ENCODE assay signal across 41 mouse cellular contexts in the genomic region with DNA sequence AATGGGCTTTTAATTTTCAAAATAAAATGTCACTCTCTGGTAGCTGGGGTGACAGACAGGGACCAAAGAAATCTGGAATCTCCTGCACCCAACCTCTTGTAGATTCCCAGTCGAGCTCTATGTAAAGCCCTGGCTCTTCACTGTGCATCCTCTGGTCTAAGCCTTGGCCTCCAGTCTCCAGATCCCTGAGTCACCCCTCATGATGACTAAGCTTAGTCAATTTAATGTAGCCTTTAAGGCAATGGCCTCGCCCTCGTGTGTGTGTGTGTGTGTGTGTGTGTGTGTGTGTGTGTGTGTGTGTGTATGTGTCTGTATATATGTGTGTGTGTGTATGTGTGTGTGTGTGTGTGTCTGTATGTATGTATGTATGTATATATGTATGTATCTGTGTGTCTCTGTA. TPM values are rescaled to one million over a fixed set of nuclear protein-coding genes. Genes with fewer than 3 reads are reported as not detected.
"Had no signal": no experiment of that assay in that cellular context is flagged by ENCODE, and none has a peak within 500 bp of the region (broad histone marks: within the 10 kb centered on the region; RNA-seq: fewer than 3 reads in every experiment).

No protein-coding gene starts in this region.

- ATAC-seq: hindbrain, postnatal 0 days; intestine, embryonic 16.5 days; liver, postnatal 0 days had no signal

- H3K4me2 ChIP-seq: heart, embryonic 11.5 days; heart, embryonic 13.5 days; heart, embryonic 15.5 days; hindbrain, embryonic 13.5 days; hindbrain, embryonic 15.5 days; kidney, embryonic 15.5 days; limb, embryonic 12.5 days; liver, embryonic 11.5 days; liver, embryonic 13.5 days; liver, embryonic 15.5 days had no signal

- H3K27ac ChIP-seq: heart, adult 2 months; heart, embryonic 13.5 days; heart, embryonic 15.5 days; hindbrain, embryonic 13.5 days; hindbrain, embryonic 15.5 days; hindbrain, postnatal 0 days; kidney, embryonic 15.5 days; kidney, postnatal 0 days; limb, embryonic 10.5 days; limb, embryonic 12.5 days; liver, embryonic 13.5 days; liver, embryonic 15.5 days had no signal

- H3K36me3 ChIP-seq: heart, embryonic 13.5 days; heart, embryonic 15.5 days; hindbrain, embryonic 13.5 days; hindbrain, embryonic 15.5 days; kidney, embryonic 15.5 days; limb, embryonic 10.5 days; limb, embryonic 12.5 days; liver, embryonic 13.5 days; liver, embryonic 15.5 days had no signal

- H3K4me1 ChIP-seq: liver, embryonic 15.5 days had no signal

- H3K4me3 ChIP-seq: heart, adult 2 months; heart, embryonic 13.5 days; heart, embryonic 15.5 days; hindbrain, embryonic 13.5 days; hindbrain, embryonic 15.5 days; kidney, embryonic 15.5 days; limb, embryonic 10.5 days; limb, embryonic 12.5 days; liver, embryonic 13.5 days; liver, embryonic 15.5 days had no signal

- H3K9ac ChIP-seq: heart, embryonic 13.5 days; heart, embryonic 15.5 days; hindbrain, embryonic 13.5 days; hindbrain, embryonic 15.5 days; kidney, embryonic 15.5 days; limb, embryonic 12.5 days; liver, embryonic 13.5 days; liver, embryonic 15.5 days; liver, postnatal 0 days had no signal

- DNase-seq: gastrocnemius, postnatal 14 days; gastrocnemius, postnatal 36 days; heart, adult 11 months; heart, adult 2 months; heart, postnatal 14 days; heart, postnatal 36 days; kidney, adult 11 months; kidney, adult 2 months; kidney, adult 9 months; kidney, postnatal 14 days; kidney, postnatal 36 days; layer of hippocampus, adult 9-11 months; layer of hippocampus, postnatal 36 days; liver; liver, embryonic 13.5 days; liver, postnatal 0 days had no signal

- H3K9me3 ChIP-seq: heart, embryonic 13.5 days; heart, embryonic 15.5 days; hindbrain, embryonic 13.5 days; hindbrain, embryonic 15.5 days; kidney, embryonic 15.5 days; limb, embryonic 10.5 days; limb, embryonic 12.5 days; liver, embryonic 13.5 days; liver, embryonic 15.5 days had no signal

RNA-seq across cellular contexts. Expression of a gene that starts 3.1 kb away (rescaled TPM):
- total RNA-seq: gastrocnemius, postnatal 14 days; gastrocnemius, postnatal 36 days; heart, adult 2 months; heart, postnatal 14 days; heart, postnatal 36 days; hematopoietic stem cell, adult 5-6 weeks had no signal
- polyA plus RNA-seq: heart, embryonic 11.5 days; liver, embryonic 13.5 days; liver, embryonic 15.5 days had no signal

RNA-seq across cellular contexts. Expression of a gene that starts 23.7 kb away (rescaled TPM):
- total RNA-seq: gastrocnemius, postnatal 14 days; gastrocnemius, postnatal 36 days; heart, adult 2 months; heart, postnatal 14 days; heart, postnatal 36 days; hematopoietic stem cell, adult 5-6 weeks had no signal
- polyA plus RNA-seq: heart, adult 2 months; heart, embryonic 11.5 days; heart, postnatal 0 days; intestine, embryonic 14.5 days; intestine, embryonic 16.5 days; kidney, adult 2 months; large intestine, adult 2 months; limb, embryonic 10.5 days; limb, embryonic 12.5 days; liver, embryonic 11.5 days; liver, embryonic 13.5 days; liver, embryonic 15.5 days; liver, postnatal 0 days had no signal

RNA-seq across cellular contexts. Expression of a gene that starts 31.0 kb away (rescaled TPM):
- total RNA-seq: heart, adult 2 months; heart, postnatal 14 days; heart, postnatal 36 days; hematopoietic stem cell, adult 5-6 weeks; hindbrain, postnatal 0 days; layer of hippocampus, adult 18-20 months; layer of hippocampus, adult 8-10 months; layer of hippocampus, postnatal 14 days; layer of hippocampus, postnatal 36 days; left cerebral cortex, adult 18-20 months; left cerebral cortex, adult 8-10 months; left cerebral cortex, postnatal 10 days; left cerebral cortex, postnatal 25 days had no signal
- polyA plus RNA-seq: heart, adult 2 months; heart, embryonic 11.5 days; heart, embryonic 13.5 days; heart, embryonic 15.5 days; heart, postnatal 0 days; hindbrain, embryonic 11.5 days; hindbrain, embryonic 15.5 days; hindbrain, postnatal 0 days; intestine, embryonic 14.5 days; intestine, embryonic 16.5 days; kidney, adult 2 months; large intestine, adult 2 months; liver, embryonic 11.5 days; liver, postnatal 0 days had no signal

RNA-seq across cellular contexts. Expression of a gene that starts 34.6 kb away (rescaled TPM):
- total RNA-seq: gastrocnemius, postnatal 14 days; gastrocnemius, postnatal 36 days; heart, adult 2 months; heart, postnatal 14 days; heart, postnatal 36 days; hematopoietic stem cell, adult 5-6 weeks; hindbrain, postnatal 0 days; layer of hippocampus, adult 18-20 months; layer of hippocampus, adult 8-10 months; layer of hippocampus, postnatal 14 days; layer of hippocampus, postnatal 36 days; left cerebral cortex, adult 18-20 months; left cerebral cortex, adult 8-10 months; left cerebral cortex, postnatal 10 days; left cerebral cortex, postnatal 25 days had no signal
- polyA plus RNA-seq: heart, embryonic 11.5 days; heart, embryonic 13.5 days; heart, embryonic 15.5 days; heart, postnatal 0 days; hindbrain, embryonic 11.5 days; hindbrain, embryonic 13.5 days; hindbrain, embryonic 15.5 days; hindbrain, postnatal 0 days; intestine, embryonic 14.5 days; kidney, adult 2 months; kidney, embryonic 15.5 days; kidney, postnatal 0 days; limb, embryonic 10.5 days; limb, embryonic 12.5 days; liver, embryonic 11.5 days; liver, embryonic 13.5 days; liver, embryonic 15.5 days; liver, postnatal 0 days had no signal

RNA-seq across cellular contexts. Expression of a gene that starts 45.1 kb away (rescaled TPM):
- total RNA-seq: heart, adult 2 months; heart, postnatal 14 days; heart, postnatal 36 days; hematopoietic stem cell, adult 5-6 weeks; hindbrain, postnatal 0 days; layer of hippocampus, adult 18-20 months; layer of hippocampus, adult 8-10 months; layer of hippocampus, postnatal 14 days; layer of hippocampus, postnatal 36 days; left cerebral cortex, adult 18-20 months; left cerebral cortex, adult 8-10 months; left cerebral cortex, postnatal 10 days; left cerebral cortex, postnatal 25 days had no signal
- polyA plus RNA-seq: heart, adult 2 months; hindbrain, postnatal 0 days; intestine, embryonic 14.5 days; kidney, adult 2 months; kidney, postnatal 0 days; large intestine, adult 2 months; liver, postnatal 0 days had no signal
